Mouse (Mus musculus): ENCODE measurements around the gene Shisa7. TPM values are rescaled to one million over a fixed set of nuclear protein-coding genes. Genes with fewer than 3 reads are reported as not detected.

Gene Shisa7
- polyA plus RNA-seq, 2 experiments, result 0.01 TPM; not detected in 1

- no peaks in the 10 kb centered on the region for H3K36me3 ChIP-seq (replicated peaks; ENCODE audit: control insufficient read depth, insufficient read depth, low read depth)
- H3K4me3 ChIP-seq (ENCODE audit: insufficient read depth in 1 of 2, low read depth in 2 of 2, low read length in 2 of 2), result no peak within 1 kb of the TSS
- ATAC-seq (ENCODE audit: insufficient read depth), result no peak
- TF ChIP-seq CTCF (IDR thresholded peaks at IDR 0.05; ENCODE audit: low read depth) (no peak), EP300 (IDR thresholded peaks at IDR 0.05; ENCODE audit: low read depth) (no peak)
- H3K27me3 ChIP-seq (ENCODE audit: control insufficient read depth, insufficient read depth, low read length), result peaks cover 16% of the 10 kb centered on the region
- peak within 1 kb of the TSS; percentile 20; the same call in 1 of the 2 replicates for H3K4me2 ChIP-seq (ENCODE audit: low read depth)
- no peak within 1 kb of the TSS for H3K27ac ChIP-seq
- no peak within 1 kb of the TSS for H3K9ac ChIP-seq (replicated peaks)
- H3K9me3 ChIP-seq (ENCODE audit: control insufficient read depth, low read length), result no peaks in the 10 kb centered on the region
- 60% methylated on average over 2 of the region's 2 CpGs for WGBS (ENCODE audit: insufficient replicate concordance)
- H3K4me1 ChIP-seq (replicated peaks; ENCODE audit: control insufficient read depth in 2 of 2, insufficient read depth in 2 of 2, low read length in 1 of 2), result peaks cover 4 to 9% of the 10 kb centered on the region in 2 experiments
- DNase-seq (ENCODE audit: low read depth in 3 of 3, low spot score in 3 of 3), result no peak
These were observed 61.7 kb downstream of the Shisa7 start, which contains the start of the genes Il11 and Tmem190 for GRCm38 (mm10) chr7:4782759-4783158. Gene Il11 (minus strand): TSS chr7:4782859. Gene Tmem190 (plus strand): TSS chr7:4782937.

GRCm38 (mm10) chr7:4782130-4782529, 62.4 kb downstream of the Shisa7 start:
- 23% methylated on average over 3 of the region's 3 CpGs for WGBS (ENCODE audit: insufficient replicate concordance)
- no peak for DNase-seq (ENCODE audit: low read depth in 3 of 3, low spot score in 3 of 3)
- Histone ChIP-seq H3K9ac (replicated peaks) (no peak overlapping the region), H3K36me3 (replicated peaks; ENCODE audit: control insufficient read depth, insufficient read depth, low read depth) (no peaks in the 10 kb centered on the region), H3K4me2 (ENCODE audit: low read depth) (no peak overlapping the region), H3K27ac (no peak overlapping the region), H3K27me3 (ENCODE audit: control insufficient read depth, insufficient read depth, low read length) (peaks cover 22% of the 10 kb centered on the region), H3K9me3 (ENCODE audit: control insufficient read depth, low read length) (no peaks in the 10 kb centered on the region), H3K4me3 (ENCODE audit: insufficient read depth in 1 of 2, low read depth in 2 of 2, low read length in 2 of 2) (no peak overlapping the region), H3K4me1 (replicated peaks; ENCODE audit: control insufficient read depth in 2 of 2, insufficient read depth in 2 of 2, low read length in 1 of 2) (peaks cover 4 to 7% of the 10 kb centered on the region in 2 experiments)
- no peak for ATAC-seq (ENCODE audit: insufficient read depth)
- no peak for TF ChIP-seq CTCF (IDR thresholded peaks at IDR 0.05; ENCODE audit: low read depth)
- no peak for TF ChIP-seq EP300 (IDR thresholded peaks at IDR 0.05; ENCODE audit: low read depth)

GRCm38 (mm10) chr7:4779921-4780320, 64.6 kb downstream of the Shisa7 start:
- H3K4me1 ChIP-seq (replicated peaks; ENCODE audit: control insufficient read depth in 2 of 2, insufficient read depth in 2 of 2, low read length in 1 of 2), result peaks cover 4 to 7% of the 10 kb centered on the region in 2 experiments
- no peak overlapping the region for H3K9ac ChIP-seq (replicated peaks)
- no peak overlapping the region for H3K27ac ChIP-seq
- peaks cover 44% of the 10 kb centered on the region for H3K27me3 ChIP-seq (ENCODE audit: control insufficient read depth, insufficient read depth, low read length)
- H3K4me3 ChIP-seq (ENCODE audit: insufficient read depth in 1 of 2, low read depth in 2 of 2, low read length in 2 of 2), result no peak overlapping the region
- ATAC-seq (ENCODE audit: insufficient read depth) (no peak), DNase-seq (ENCODE audit: low read depth in 3 of 3, low spot score in 3 of 3) (no peak)
- no peak overlapping the region for H3K4me2 ChIP-seq (ENCODE audit: low read depth)
- TF ChIP-seq EP300 (IDR thresholded peaks at IDR 0.05; ENCODE audit: low read depth) (no peak), CTCF (IDR thresholded peaks at IDR 0.05; ENCODE audit: low read depth) (no peak)
- WGBS (ENCODE audit: insufficient replicate concordance), result 12% methylated on average over 5 of the region's 5 CpGs
- no peaks in the 10 kb centered on the region for H3K9me3 ChIP-seq (ENCODE audit: control insufficient read depth, low read length)
- H3K36me3 ChIP-seq (replicated peaks; ENCODE audit: control insufficient read depth, insufficient read depth, low read depth), result no peaks in the 10 kb centered on the region

GRCm38 (mm10) chr7:4777851-4778637, 66.5 kb downstream of the Shisa7 start:
- Histone ChIP-seq H3K9ac (replicated peaks) (no peak overlapping the region), H3K4me2 (ENCODE audit: low read depth) (no peak overlapping the region), H3K9me3 (ENCODE audit: control insufficient read depth, low read length) (no peaks in the 10 kb centered on the region), H3K27ac (no peak overlapping the region), H3K36me3 (replicated peaks; ENCODE audit: control insufficient read depth, insufficient read depth, low read depth) (no peaks in the 10 kb centered on the region), H3K4me3 (ENCODE audit: insufficient read depth in 1 of 2, low read depth in 2 of 2, low read length in 2 of 2) (no peak overlapping the region), H3K4me1 (replicated peaks; ENCODE audit: control insufficient read depth in 2 of 2, insufficient read depth in 2 of 2, low read length in 1 of 2) (no peaks in the 10 kb centered on the region), H3K27me3 (ENCODE audit: control insufficient read depth, insufficient read depth, low read length) (peaks cover 56% of the 10 kb centered on the region)
- no peak for ATAC-seq (ENCODE audit: insufficient read depth)
- WGBS (ENCODE audit: insufficient replicate concordance), result 14% methylated on average over 20 of the region's 20 CpGs
- TF ChIP-seq CTCF (IDR thresholded peaks at IDR 0.05; ENCODE audit: low read depth) (no peak), EP300 (IDR thresholded peaks at IDR 0.05; ENCODE audit: low read depth) (no peak)
- DNase-seq (ENCODE audit: low read depth in 3 of 3, low spot score in 3 of 3), result no peak
